Mouse (Mus musculus) hindbrain, postnatal 0 days (tissue): Measurements from ENCODE around the gene Mnat1. TPM values are rescaled to one million over a fixed set of nuclear protein-coding genes. Genes with fewer than 3 reads are reported as not detected.

Experiments used
- ATAC-seq: fragments of 200-750 bp; cut with Nextera tagmentation; 2 replicates; pipeline ENCODE4 v1.8.0; 2017; ENCODE audit warnings: mild to moderate bottlenecking, moderate TSS enrichment, moderate library complexity
- DNase-seq: peaks from one replicate; pipeline ENCODE4 v3.0.0-alpha.2; 2015; ENCODE audit warnings: low spot score
- H3K27ac ChIP-seq: fragments of 300-500 bp; sonication (generic); 2 replicates; pipeline ENCODE4 v1.5.1; 2014; ENCODE audit warnings: mild to moderate bottlenecking
- H3K27me3 ChIP-seq: fragments of 300-500 bp; sonication (generic); 2 replicates; pipeline ENCODE4 v1.6.1; 2014; ENCODE audit warnings: low read length, mixed read lengths; ENCODE audit not compliant: insufficient read depth
- H3K36me3 ChIP-seq: fragments of 300-500 bp; sonication (generic); 2 replicates; pipeline ENCODE4 v1.6.1; 2014; ENCODE audit warnings: low read length, mixed read lengths; ENCODE audit not compliant: insufficient read depth
- H3K4me1 ChIP-seq: fragments of 300-500 bp; sonication (generic); 2 replicates; pipeline ENCODE4 v1.6.1; 2014; ENCODE audit warnings: antibody characterized with exemption, low read length, mixed read lengths; ENCODE audit not compliant: insufficient read depth
- H3K4me2 ChIP-seq: fragments of 300-500 bp; sonication (generic); 2 replicates; pipeline ENCODE4 v1.6.1; 2014; ENCODE audit warnings: low read depth, mild to moderate bottlenecking, low read length, moderate library complexity, mixed read lengths
- H3K4me3 ChIP-seq: fragments of 300-500 bp; sonication (generic); 2 replicates; pipeline ENCODE4 v1.5.1; 2014; ENCODE audit warnings: low read length
- H3K9ac ChIP-seq: fragments of 300-500 bp; sonication (generic); replicated peaks from 2 replicates; pipeline ENCODE4 v1.6.1; 2014; ENCODE audit warnings: mild to moderate bottlenecking, low read length, moderate library complexity, mixed read lengths
- H3K9me3 ChIP-seq: fragments of 300-500 bp; sonication (generic); 2 replicates; pipeline ENCODE4 v1.6.1; 2016; ENCODE audit warnings: low read length, mixed read lengths
- CTCF ChIP-seq: IDR thresholded peaks from 2 replicates; pipeline ENCODE4 v1.5.1; 2016; ENCODE audit warnings: antibody characterized with exemption, control low read depth, low read depth
- WGBS: fragments of 180-500 bp; shearing (Covaris S2); extraction: QIAGEN DNeasy Blood & Tissue Kit; methylation state at CpG from one replicate; pipeline ENCODE4 v1.1.7; 2014; 5-methylcytosine and 5-hydroxymethylcytosine counted together
- polyA plus RNA-seq: library from polyadenylated mRNA; unstranded; fragments of >200 nt; fragmentation: Nextera tagmentation; extraction: Ambion mirVana; gene quantifications from 2 replicates; pipeline ENCODE4 v1.2.1, GENCODE M21; 2015
- total RNA-seq: library from RNA; depleted of rRNA; stranded (reverse); fragments of >200 nt; gene quantifications from 2 replicates; pipeline ENCODE4 v1.2.3, GENCODE M21; 2014

The Mnat1 gene
- total and polyA plus RNA-seq, 2 experiments from 2014 or later = 17.4 to 17.6 TPM

DNA sequence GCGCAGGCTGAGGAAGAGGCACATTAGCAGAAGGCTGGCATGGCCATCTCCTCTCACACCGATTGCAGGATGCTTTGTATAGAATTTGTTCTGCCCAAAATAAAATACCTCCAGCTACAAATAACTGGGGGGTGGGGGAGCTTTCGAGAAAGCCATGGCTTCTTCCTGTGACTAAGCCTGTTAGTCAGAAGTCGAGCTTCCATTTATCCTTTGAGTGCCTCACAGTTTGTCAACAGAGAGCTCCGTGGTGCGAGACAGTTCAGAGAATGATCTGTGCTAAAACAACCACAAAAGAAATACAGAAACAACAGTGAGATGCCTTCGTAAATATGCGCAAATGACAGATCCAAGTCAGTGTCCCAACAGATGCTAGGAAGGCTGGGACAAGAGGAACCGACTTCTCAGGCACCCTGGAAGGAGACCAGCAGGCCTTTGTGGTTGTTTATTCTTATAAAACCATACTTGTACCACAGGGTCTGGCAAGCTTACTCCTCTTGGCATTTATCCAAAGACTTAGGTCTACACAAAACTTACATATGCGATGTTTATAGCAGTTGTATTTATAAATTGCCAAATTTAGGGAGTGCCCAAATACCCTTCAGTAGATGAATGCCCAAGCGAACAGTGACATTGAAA lies 172.1 kb downstream of the Mnat1 start:
- Histone ChIP-seq H3K9me3 (no peaks in the 10 kb centered on the region), H3K27me3 (no peaks in the 10 kb centered on the region), H3K4me2 (no peak overlapping the region), H3K4me3 (no peak overlapping the region), H3K4me1 (no peaks in the 10 kb centered on the region), H3K27ac (no peak overlapping the region), H3K9ac (no peak overlapping the region), H3K36me3 (peaks cover 5% of the 10 kb centered on the region; the same call in 1 of the 2 replicates)
- ATAC-seq (no peak), DNase-seq (no peak)
- no peak for TF ChIP-seq CTCF
- WGBS = 64% methylated on average over 11 of the region's 11 CpGs

DNA sequence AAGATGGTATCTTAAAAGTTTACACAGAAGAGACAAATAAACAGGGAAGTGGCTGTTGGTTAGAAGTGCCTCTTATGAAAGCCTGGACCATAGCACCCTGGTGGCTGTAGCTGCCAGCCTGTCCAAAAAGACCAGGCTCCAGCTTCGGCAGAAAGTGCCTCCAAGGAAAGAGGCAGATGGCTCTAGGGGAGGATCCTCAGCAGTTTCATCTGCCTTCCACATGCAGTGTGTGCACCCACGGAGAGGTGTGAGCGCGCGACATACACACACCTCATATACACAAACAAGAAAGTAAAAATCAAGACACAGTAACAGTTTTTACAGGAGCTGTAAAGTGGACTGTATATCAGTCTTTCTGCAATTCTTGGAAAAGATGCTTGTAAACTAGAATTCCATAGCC lies 175.1 kb downstream of the Mnat1 start:
- no peak for DNase-seq
- peaks cover 5% of the 10 kb centered on the region; the same call in 1 of the 2 replicates for H3K36me3 ChIP-seq
- 91% methylated on average over 5 of the region's 5 CpGs for WGBS

GRCm38 (mm10) chr12:73300531-73300930 lies 177.0 kb downstream of the Mnat1 start:
- Histone ChIP-seq H3K9me3 (no peaks in the 10 kb centered on the region), H3K4me2 (no peak overlapping the region)
- no peak for DNase-seq

More for the DNA sequence above, 175.1 kb downstream of the Mnat1 start:
- Histone ChIP-seq H3K4me2 (no peak overlapping the region), H3K9ac (no peak overlapping the region), H3K4me1 (no peaks in the 10 kb centered on the region), H3K27ac (no peak overlapping the region), H3K27me3 (no peaks in the 10 kb centered on the region), H3K4me3 (no peak overlapping the region), H3K9me3 (no peaks in the 10 kb centered on the region)
- no peak for ATAC-seq
- TF ChIP-seq CTCF = no peak

GRCm38 (mm10) chr12:73304636-73305035 lies 181.1 kb downstream of the Mnat1 start:
- Histone ChIP-seq H3K9me3 (no peaks in the 10 kb centered on the region), H3K36me3 (no peaks in the 10 kb centered on the region), H3K4me1 (no peaks in the 10 kb centered on the region), H3K27ac (no peak overlapping the region), H3K9ac (no peak overlapping the region), H3K27me3 (no peaks in the 10 kb centered on the region), H3K4me3 (no peak overlapping the region), H3K4me2 (no peak overlapping the region)
- 87% methylated on average over 4 of the region's 4 CpGs for WGBS
- no peak for TF ChIP-seq CTCF
- ATAC-seq = no peak
- no peak for DNase-seq

More at GRCm38 (mm10) chr12:73300531-73300930, 177.0 kb downstream of the Mnat1 start:
- Histone ChIP-seq H3K9ac (no peak overlapping the region), H3K36me3 (no peaks in the 10 kb centered on the region; the same call in 1 of the 2 replicates), H3K27me3 (no peaks in the 10 kb centered on the region), H3K4me3 (no peak overlapping the region), H3K4me1 (no peaks in the 10 kb centered on the region), H3K27ac (no peak overlapping the region)
- 88% methylated on average over 2 of the region's 2 CpGs for WGBS
- TF ChIP-seq CTCF = no peak
- no peak for ATAC-seq

GRCm38 (mm10) chr12:73307750-73308149 lies 184.2 kb downstream of the Mnat1 start:
- ATAC-seq = no peak

DNA sequence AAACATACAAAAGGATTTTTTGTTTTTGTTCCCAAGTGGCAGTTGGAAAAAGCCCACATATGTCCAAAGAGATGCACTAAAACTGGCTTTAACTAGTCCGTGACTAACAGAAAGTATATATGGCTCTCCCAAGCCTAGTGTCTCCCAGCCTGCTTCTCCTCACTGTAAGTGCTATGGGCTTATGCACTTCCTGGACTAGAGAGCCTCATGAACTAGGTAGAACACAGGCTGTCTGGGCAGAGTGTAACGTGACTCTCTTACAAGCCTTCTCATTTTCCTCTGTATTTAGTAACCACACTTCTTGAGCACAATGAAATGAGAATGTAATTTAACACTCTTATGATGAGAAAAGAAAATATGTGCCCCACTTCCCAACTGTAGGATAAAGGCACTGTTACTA lies 185.2 kb downstream of the Mnat1 start:
- Histone ChIP-seq H3K36me3 (no peaks in the 10 kb centered on the region), H3K27me3 (no peaks in the 10 kb centered on the region), H3K9me3 (no peaks in the 10 kb centered on the region), H3K4me3 (no peak overlapping the region), H3K4me2 (no peak overlapping the region), H3K27ac (no peak overlapping the region), H3K4me1 (no peaks in the 10 kb centered on the region), H3K9ac (no peak overlapping the region)
- WGBS = 89% methylated on average over 2 of the region's 2 CpGs
- no peak for DNase-seq
- ATAC-seq = no peak
- TF ChIP-seq CTCF = no peak

More at GRCm38 (mm10) chr12:73307750-73308149, 184.2 kb downstream of the Mnat1 start:
- 93% methylated on average over 4 of the region's 4 CpGs for WGBS
- Histone ChIP-seq H3K4me1 (no peaks in the 10 kb centered on the region), H3K9me3 (no peaks in the 10 kb centered on the region), H3K27ac (no peak overlapping the region), H3K9ac (no peak overlapping the region), H3K4me2 (no peak overlapping the region), H3K27me3 (no peaks in the 10 kb centered on the region), H3K4me3 (no peak overlapping the region), H3K36me3 (no peaks in the 10 kb centered on the region)
- no peak for DNase-seq
- no peak for TF ChIP-seq CTCF
